Mouse (Mus musculus): Measurements from ENCODE around the gene Stk24.
"Not testable (repeated sequence)": the region's sequence is repeated elsewhere in the genome, so short reads cannot be mapped to it uniquely, and the experiment has no call there.

The Stk24 gene

GRCm38 (mm10) chr14:121379827-121380145, at the start of gene Stk24:
Gene Stk24, minus strand, starts transcription at chr14:121380011.
- no peak for DNase-seq

DNA sequence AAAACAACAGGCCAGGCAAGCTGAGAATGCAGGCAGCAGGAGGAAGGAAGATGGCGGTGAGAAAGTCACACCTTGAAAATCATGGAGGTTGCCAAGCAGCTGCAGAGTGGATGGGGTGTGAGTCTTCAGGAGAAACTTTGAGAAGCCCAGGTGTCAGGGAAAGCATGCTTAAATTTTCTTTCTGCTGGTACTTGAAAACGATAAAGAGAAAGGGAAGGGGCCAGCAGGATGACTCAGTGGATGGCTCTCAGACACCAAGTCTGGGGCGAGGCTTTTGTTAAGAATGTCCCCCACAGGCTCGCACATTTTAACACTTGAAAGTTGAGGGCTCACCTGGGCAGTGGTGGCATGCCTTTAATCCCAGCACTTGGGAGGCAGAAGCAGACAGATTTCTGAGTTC, 48.3 kb upstream of the Stk24 start:
- no peak for DNase-seq

DNA sequence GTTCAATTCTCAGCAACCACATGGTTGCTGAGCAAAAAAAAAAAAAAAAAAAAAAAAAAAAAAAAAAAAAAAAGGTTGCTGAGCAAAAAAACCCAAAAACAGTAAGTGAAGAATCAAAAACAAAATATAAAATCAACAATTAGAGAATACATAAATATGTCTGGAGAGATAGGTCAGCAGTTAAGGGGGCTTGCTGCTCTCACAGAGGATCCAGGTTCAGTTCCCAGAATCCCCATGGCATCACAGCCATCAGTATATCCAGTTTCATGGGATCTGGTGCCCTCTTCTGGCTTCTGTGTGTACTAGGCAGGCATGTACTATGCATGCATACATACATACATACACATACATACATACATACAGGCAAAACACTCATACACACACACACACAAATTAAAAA, 46.9 kb upstream of the Stk24 start:
- DNase-seq = no peak

DNA sequence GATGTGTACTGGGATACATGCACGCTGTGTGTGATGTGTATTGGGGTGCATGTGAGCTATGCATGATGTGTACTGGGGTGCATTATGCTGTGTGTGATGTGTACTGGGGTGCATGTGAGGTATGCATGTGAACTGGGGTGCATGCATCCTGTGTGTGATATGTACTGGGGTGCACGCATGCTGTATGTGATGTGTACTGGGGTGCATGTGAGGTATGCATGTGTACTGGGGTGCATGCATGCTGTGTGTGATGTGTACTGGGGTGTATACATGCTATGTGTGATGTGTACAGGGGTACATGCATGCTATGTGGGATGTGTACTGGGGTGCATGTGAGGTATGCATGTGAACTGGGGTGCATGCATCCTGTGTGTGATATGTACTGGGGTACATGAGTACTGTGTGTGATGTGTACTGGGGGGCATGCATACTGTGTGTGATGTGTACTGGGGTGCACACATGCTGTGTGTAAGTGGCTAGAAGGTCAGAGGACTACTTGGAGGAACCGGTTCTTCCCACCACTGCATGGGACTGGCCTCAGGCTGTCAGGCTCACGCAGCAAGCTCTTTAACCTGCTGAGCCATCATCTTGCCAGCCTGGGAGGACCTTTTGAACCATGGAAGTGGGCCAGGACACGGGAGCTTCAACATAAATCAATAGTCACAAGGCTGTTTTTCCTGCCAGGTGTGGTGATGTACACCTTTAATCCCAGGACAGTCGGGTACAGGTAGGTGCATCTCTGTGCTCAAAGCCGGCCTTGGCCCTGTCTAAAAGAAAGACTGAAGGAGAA, 45.4 kb upstream of the Stk24 start:
- DNase-seq = peak in 1 of 2 experiments; percentile 45

- DNase-seq = no peak
Observed at GRCm38 (mm10) chr14:121423341-121423751, 43.5 kb upstream of the Stk24 start.

GRCm38 (mm10) chr14:121422664-121423340, 43.0 kb upstream of the Stk24 start:
- no peak for DNase-seq

DNA sequence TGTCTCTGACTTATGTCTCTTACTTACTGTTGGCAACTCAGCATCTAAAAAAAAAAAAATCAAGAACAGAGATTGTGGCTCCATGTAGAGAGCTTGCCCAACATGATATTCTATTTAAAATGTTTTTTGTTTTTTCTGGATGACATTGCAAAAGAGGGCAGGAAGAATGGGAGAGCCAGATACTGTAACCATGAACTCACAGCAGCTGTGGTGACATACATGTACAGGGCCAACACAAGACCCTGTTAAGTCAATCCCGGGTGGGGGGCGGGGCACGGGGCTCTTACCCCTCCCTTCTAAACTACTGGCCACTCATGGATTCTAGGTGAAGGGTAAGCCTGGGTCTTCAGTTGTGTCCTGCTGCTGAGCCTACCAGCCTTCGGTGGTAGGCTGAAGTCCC, 42.2 kb upstream of the Stk24 start:
- DNase-seq = no peak

DNA sequence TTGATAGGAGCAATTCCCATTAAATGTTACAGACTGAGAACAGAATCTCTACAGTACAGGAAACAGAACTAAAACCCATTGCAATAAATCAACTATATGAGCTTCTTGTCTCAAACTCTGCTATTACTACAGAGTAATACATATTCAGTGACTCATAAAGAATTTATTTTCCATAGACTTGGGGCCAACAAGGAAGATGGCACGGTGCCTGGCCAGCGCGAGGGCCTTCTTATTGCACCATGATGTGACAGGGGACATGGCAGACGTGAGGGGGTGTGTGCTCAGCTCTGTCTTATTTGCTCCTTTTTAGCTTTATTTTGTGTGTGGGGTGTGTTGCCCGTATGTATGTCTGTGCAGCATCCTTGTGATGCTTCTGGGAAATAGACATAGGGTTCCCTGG, 37.8 kb upstream of the Stk24 start:
- peak; percentile 54 to 61 for DNase-seq

DNA sequence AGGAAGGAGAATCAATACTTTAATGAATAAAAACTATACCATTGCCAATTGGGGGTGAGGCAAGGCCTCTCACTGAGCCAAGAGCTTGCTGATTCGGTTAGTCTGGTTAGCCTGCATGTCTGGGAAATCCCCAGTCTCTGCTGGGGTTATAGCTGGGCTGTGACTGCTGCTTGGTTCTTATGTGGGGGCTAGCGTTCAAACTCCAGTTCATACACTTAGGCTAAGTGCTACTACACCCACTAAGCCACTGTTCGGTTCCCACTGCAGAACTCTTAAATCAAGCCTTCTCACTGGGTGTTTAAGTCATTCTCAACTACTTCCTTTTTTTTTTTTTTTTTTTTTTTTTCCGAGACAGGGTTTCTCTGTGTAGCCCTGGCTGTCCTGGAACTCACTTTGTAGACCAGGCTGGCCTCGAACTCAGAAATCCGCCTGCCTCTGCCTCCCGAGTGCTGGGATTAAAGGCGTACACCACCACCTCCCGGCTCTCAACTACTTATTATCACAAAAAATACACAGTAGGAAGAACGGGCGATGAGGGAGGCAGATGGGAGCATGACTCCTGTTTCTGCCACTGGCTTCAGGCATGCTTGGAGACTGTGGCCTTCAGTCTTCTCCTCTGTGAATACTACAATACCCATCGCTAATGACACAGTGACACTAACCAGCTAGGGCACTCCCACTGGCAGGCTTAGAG, 37.0 kb upstream of the Stk24 start:
- DNase-seq = no peak

DNA sequence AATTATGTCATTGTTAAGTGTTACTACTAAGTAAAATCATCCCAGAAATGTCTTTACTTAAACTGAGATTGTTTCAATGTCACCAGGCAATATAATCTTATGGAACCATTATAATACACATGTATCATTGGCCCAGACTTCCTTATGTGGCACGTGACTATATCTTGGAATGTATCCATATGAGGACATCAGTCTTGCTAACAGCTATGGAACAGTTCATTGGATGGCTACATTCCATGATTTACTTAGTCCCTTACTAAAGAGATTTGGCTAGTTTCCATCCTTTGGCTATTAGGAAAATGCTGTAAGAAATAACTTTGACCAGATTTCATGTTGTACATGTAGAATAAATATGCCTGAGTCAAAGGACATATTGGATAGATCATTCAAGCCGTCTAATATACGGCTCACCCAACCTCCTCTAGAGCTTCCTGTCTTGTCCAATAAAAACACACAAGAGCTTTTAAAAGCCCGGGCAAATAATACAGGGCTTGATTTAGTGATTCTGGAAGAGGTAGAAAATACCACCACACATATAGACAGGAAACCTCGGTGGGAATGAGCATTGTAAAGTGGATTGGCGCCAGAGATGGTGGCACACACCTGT, 34.9 kb upstream of the Stk24 start:
- no peak for DNase-seq

GRCm38 (mm10) chr14:121413726-121414125, 33.9 kb upstream of the Stk24 start:
- DNase-seq = not testable (repeated sequence)

- no peak for DNase-seq
Observed at GRCm38 (mm10) chr14:121408944-121409343, 29.1 kb upstream of the Stk24 start.

GRCm38 (mm10) chr14:121406943-121407342, 27.1 kb upstream of the Stk24 start:
- DNase-seq = no peak

DNA sequence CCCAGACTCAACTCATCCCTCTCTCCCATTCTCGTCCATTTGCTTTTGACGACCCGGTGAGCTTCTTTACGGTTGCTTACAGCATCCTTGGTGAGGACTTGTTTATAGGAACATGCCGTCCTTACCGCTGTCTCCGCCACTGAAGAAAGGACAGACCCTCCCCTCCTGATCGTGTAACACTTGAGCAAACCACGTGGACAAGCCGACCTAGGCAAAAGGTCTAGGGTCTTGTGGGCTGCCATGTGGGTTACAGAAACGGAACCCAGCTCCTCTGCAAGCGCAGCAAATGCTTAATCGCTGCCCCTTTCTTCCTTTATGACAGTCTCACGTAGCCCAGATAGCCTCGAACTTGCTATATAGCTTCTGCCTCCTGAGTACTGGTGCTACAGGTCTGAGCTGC, 25.7 kb upstream of the Stk24 start:
- DNase-seq = no peak

DNA sequence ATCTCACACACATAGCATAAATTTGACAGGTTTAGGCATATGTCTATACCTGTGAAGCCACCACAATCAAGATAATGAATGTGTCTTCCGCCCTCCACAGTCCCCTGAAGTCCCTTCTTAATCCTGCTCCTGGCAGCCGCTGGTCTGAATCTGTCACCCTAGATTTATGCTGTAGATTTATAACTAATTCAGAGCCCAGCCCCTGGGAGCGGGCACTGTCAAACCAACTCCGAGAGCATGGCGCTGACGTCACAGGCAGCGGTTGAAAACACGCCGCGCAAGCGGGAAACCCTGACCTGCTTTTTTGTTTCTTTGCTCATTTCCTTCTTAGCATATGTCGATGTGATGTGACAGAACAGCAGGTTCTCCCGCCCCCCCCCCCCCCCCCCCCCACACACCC, 25.3 kb upstream of the Stk24 start:
- peak; percentile 28 to 42 for DNase-seq

- no peak for DNase-seq
Observed at GRCm38 (mm10) chr14:121399676-121400075, 19.9 kb upstream of the Stk24 start.

DNA sequence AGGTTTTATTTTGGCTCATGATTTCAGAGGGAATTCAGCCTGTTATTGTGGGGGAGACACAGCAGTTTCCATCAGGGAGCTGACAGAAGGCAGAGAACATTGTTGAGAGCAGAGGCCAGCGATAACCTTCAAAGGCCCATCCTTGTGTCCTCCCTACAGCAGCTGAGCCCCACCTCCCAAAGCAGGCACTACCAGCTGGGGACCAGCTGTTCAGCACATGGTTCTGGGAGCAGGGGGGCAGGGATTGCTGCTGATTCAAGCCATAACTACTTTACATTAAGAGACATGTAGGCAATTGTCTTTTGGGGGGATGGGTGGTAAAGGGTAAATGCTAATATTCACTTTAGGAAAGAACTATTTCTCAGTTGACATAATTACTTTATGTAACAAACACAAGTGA, 17.7 kb upstream of the Stk24 start:
- peak in 1 of 2 experiments; percentile 16 for DNase-seq

- DNase-seq = no peak
Observed at GRCm38 (mm10) chr14:121395125-121395524, 15.3 kb upstream of the Stk24 start.

DNA sequence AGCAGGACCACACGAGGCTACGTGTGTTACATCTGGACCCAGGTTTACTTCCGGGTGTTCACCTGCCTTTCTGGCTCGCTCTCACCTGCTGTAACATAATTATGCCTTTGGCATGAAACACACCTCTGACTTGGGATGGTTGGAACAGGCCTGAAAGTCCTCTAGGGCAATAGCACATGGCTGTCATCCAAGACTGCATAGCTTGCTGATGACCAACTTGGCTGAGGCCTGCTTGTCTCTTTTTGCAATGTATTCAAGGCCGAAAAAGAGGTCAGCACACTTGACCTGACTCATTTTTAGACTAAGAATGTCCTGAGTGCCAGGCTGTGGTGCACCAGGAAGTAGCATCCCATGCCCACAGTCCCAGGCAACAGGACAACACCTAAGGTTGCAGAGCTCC, 12.1 kb upstream of the Stk24 start:
- DNase-seq = no peak

- DNase-seq = no peak
Observed at GRCm38 (mm10) chr14:121387760-121388159, 7.9 kb upstream of the Stk24 start.

GRCm38 (mm10) chr14:121385440-121385839, 5.6 kb upstream of the Stk24 start:
- DNase-seq = no peak

GRCm38 (mm10) chr14:121383801-121384200, 4.0 kb upstream of the Stk24 start:
- no peak for DNase-seq

- peak; percentile 84 to 92 for DNase-seq
Observed at GRCm38 (mm10) chr14:121379116-121379826, 540 bp downstream of the Stk24 start.
